Mouse (Mus musculus): ENCODE data around the gene Thpo. TPM values are rescaled to one million over a fixed set of nuclear protein-coding genes. Genes with fewer than 3 reads are reported as not detected.

The Thpo gene
- total and polyA plus RNA-seq, 3 experiments, result 0.08 to 1.0 (median 0.19) TPM

DNA sequence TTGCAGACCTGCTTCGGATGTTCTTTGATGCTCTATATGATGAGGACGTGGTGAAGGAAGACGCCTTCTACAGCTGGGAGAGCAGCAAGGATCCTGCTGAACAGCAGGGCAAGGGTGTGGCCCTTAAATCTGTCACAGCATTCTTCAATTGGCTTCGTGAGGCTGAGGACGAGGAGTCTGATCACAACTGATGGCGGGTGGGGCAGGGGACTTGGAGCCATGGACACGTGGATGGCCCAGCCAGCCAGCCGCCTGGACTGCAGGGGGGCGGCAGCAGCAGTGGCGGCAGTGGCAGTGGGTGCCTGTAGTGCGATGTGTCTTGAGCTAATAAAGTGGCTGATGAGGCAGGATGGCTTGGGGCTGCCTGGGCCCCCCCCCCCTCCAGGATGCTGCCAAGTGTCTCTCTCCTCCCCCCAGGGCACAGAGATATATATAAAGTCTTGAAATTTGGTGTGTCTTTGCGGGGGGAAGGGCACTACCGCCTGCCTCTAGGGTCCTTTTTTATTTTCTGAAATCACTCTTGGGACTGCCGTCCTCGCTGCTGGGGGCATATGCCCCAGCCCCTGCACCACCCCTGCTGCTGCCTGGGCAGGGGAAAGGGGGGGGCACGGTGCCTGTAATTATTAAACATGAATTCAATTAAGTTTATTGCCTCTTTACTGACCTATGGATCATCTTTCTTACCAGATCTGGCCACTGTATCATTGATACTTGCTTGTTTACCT, 41.9 kb downstream of the Thpo start:
- Histone ChIP-seq H3K36me3 (replicated peaks in 1 of 2; ENCODE audit: control insufficient read depth in 1 of 2, insufficient read depth in 1 of 2, low read length in 1 of 2) (peaks cover 47 to 71% of the 10 kb centered on the region in 2 experiments), H3K79me2 (replicated peaks; ENCODE audit: control insufficient read depth, extremely low read depth, insufficient read depth, poor library complexity, severe bottlenecking) (no peaks in the 10 kb centered on the region), H3K9me3 (replicated peaks; ENCODE audit: low read length) (no peaks in the 10 kb centered on the region), H3K9ac (ENCODE audit: insufficient read depth, low read depth) (no peak overlapping the region), H3K4me3 (replicated peaks in 1 of 3; ENCODE audit: low read depth in 2 of 3, low read length in 2 of 3, poor library complexity in 1 of 3) (no peak overlapping the region), H3K4me1 (ENCODE audit: control insufficient read depth in 1 of 2, insufficient read depth in 2 of 2) (peaks cover 0 to 33% of the 10 kb centered on the region in 2 experiments; a peak in 2 of 4 replicates), H3K4me2 (ENCODE audit: insufficient read depth, low read depth, poor library complexity, severe bottlenecking) (no peak overlapping the region), H3K27me3 (replicated peaks) (no peaks in the 10 kb centered on the region), H3K27ac (ENCODE audit: insufficient read depth, low read depth) (no peak overlapping the region)
- dilution Hi-C loops (cut with MboI; ENCODE audit: extremely low pct_ligation_motif_present, extremely low pct_unique_long_range_greater_than_20kb, low sequenced_read_pairs), result no loop called here
- in situ Hi-C loops (cut with MboI; ENCODE audit: low pct_ligation_motif_present, low pct_unique_long_range_greater_than_20kb, low sequenced_read_pairs), result no loop called here
- DNase-seq (ENCODE audit: extremely low read depth), result no peak
- TF ChIP-seq USF1 (IDR thresholded peaks at IDR 0.05; ENCODE audit: low read depth, low read length), result no peak
- no peak for TF ChIP-seq KAT2A (IDR thresholded peaks at IDR 0.05; ENCODE audit: insufficient replicate concordance, low read length)
- TF ChIP-seq POLR2A (IDR thresholded peaks at IDR 0.05; ENCODE audit: low read depth, low read length), result peak; percentile 33; the same call in 1 of the 2 replicates
- TF ChIP-seq ELF1 (IDR thresholded peaks at IDR 0.05; ENCODE audit: low read depth, low read length), result no peak
- TF ChIP-seq CTCF (conservative IDR thresholded peaks at IDR 0.05 in 1 of 2, IDR thresholded peaks at IDR 0.05 in 1 of 2; ENCODE audit: low read depth in 2 of 2, low read length in 2 of 2), result no peak
- TF ChIP-seq CHD2 (IDR thresholded peaks at IDR 0.05; ENCODE audit: low read length), result no peak
- TF ChIP-seq MAZ (IDR thresholded peaks at IDR 0.05; ENCODE audit: low read depth, low read length), result 0 out of 2 replicates have a peak, but pooled peaks have one; percentile 3
- no peak for TF ChIP-seq JUN (IDR thresholded peaks at IDR 0.05; ENCODE audit: insufficient read depth, low read depth, low read length)
- no peak for TF ChIP-seq MYC (IDR thresholded peaks at IDR 0.05; ENCODE audit: low read depth, low read length)
- no peak for TF ChIP-seq MEF2A (IDR thresholded peaks at IDR 0.05; ENCODE audit: borderline replicate concordance, low read depth, low read length)
- no peak for TF ChIP-seq SMC3 (IDR thresholded peaks at IDR 0.05; ENCODE audit: low read depth, low read length)

GRCm38 (mm10) chr16:20691617-20692016, 42.7 kb downstream of the Thpo start:
- no peak overlapping the region for H3K4me3 ChIP-seq (replicated peaks in 1 of 3; ENCODE audit: low read depth in 2 of 3, low read length in 2 of 3, poor library complexity in 1 of 3)
- no peaks in the 10 kb centered on the region for H3K27me3 ChIP-seq (replicated peaks)
- DNase-seq (ENCODE audit: extremely low read depth), result no peak
- peaks cover 0 to 33% of the 10 kb centered on the region in 2 experiments; a peak in 2 of 4 replicates for H3K4me1 ChIP-seq (ENCODE audit: control insufficient read depth in 1 of 2, insufficient read depth in 2 of 2)
- H3K27ac ChIP-seq (ENCODE audit: insufficient read depth, low read depth), result no peak overlapping the region
- in situ Hi-C loops (cut with MboI; ENCODE audit: low pct_ligation_motif_present, low pct_unique_long_range_greater_than_20kb, low sequenced_read_pairs) (no loop called here), dilution Hi-C loops (cut with MboI; ENCODE audit: extremely low pct_ligation_motif_present, extremely low pct_unique_long_range_greater_than_20kb, low sequenced_read_pairs) (no loop called here)
- no peak overlapping the region for H3K4me2 ChIP-seq (ENCODE audit: insufficient read depth, low read depth, poor library complexity, severe bottlenecking)
- peaks cover 55 to 79% of the 10 kb centered on the region in 2 experiments for H3K36me3 ChIP-seq (replicated peaks in 1 of 2; ENCODE audit: control insufficient read depth in 1 of 2, insufficient read depth in 1 of 2, low read length in 1 of 2)
- no peaks in the 10 kb centered on the region for H3K79me2 ChIP-seq (replicated peaks; ENCODE audit: control insufficient read depth, extremely low read depth, insufficient read depth, poor library complexity, severe bottlenecking)
- no peak overlapping the region for H3K9ac ChIP-seq (ENCODE audit: insufficient read depth, low read depth)
- no peaks in the 10 kb centered on the region for H3K9me3 ChIP-seq (replicated peaks; ENCODE audit: low read length)
- TF ChIP-seq PAX5 (IDR thresholded peaks at IDR 0.05; ENCODE audit: low read length) (no peak), ZNF384 (IDR thresholded peaks at IDR 0.05; ENCODE audit: low read depth, low read length) (peak; percentile 75), EP300 (IDR thresholded peaks at IDR 0.05; ENCODE audit: low read length) (no peak), MAFK (IDR thresholded peaks at IDR 0.05; ENCODE audit: insufficient replicate concordance, low read length) (no peak), USF2 (conservative IDR thresholded peaks at IDR 0.05; ENCODE audit: low read depth, low read length) (no peak), TCF12 (IDR thresholded peaks at IDR 0.05; ENCODE audit: low read depth, low read length) (no peak)
